Mouse (Mus musculus): ENCODE data around the gene Hdac10.

The Hdac10 gene

GRCm38 (mm10) chr15:89075478-89076147 lies 52.9 kb downstream of the Hdac10 start:
- peak; percentile 90 for DNase-seq (ENCODE audit: low read depth, low spot score)

DNA sequence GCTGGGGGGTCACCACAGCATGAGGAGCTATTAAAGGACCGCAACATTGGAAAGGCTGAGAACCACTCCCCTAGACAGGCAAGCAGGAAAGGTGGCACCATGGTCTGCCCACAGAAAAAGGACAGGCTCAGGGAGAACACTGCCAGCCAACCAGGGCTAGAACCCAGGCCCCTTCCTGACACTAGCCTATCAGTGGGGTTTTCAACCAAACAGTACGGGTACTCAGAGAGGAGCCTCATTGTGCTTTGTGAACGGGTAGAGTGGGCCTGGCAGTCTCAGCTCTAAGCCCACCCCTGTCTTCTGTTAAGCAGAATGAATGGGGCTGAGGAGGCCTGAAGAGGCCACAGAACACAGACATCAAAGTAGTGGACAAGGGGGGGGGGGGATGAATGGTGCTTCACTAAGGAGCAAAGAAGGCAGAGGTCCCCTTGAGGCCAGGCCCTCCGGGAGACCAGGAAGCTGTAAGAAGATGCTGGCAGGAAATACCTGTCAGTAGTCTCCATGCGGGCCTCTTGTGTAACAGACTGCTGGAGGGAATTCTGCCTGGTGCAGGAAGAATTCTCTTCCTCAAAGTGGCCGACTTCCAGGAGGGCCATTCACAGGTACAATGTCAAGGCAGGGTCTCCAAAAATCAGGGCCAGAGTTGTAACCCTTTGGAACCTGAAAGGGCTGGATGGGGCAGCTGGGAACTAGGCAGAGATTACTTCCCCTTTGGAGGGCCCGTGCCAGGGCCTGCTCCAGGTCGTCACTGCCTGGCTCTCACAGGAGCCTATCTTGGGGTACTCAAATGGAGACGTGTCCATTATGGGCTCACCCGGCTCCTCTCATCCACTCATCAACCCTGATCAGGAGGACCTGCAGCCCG lies 53.7 kb downstream of the Hdac10 start, which contains the start of gene Trabd:
TSS of gene Trabd (plus strand) at position 512 of the 865 bp plus-strand sequence.
- no peak for DNase-seq (ENCODE audit: low read depth, low spot score)

GRCm38 (mm10) chr15:89073993-89074603 lies 54.4 kb downstream of the Hdac10 start:
- no peak for DNase-seq (ENCODE audit: low read depth, low spot score)
